ENCODE assay signal across 12 mouse cellular contexts in the genomic region with DNA sequence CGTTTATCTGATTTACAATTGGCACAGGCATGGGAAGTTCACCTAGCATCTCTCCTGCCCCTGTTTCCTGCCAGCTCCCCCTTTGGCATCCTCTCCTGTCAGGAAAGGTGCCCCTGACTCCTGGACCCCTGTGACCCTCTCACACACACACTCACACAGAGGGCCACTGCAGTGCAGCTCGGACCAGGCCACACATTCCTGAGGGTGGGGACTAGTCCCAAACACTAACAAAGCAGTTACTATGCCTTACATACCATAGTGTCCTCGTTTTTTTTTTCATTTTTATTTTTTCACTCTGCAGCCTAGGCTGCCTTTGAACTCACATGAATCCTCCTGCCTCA.
A peak's percentile ranks its signal among the peaks of the same experiment; 100 is the strongest.
DNase-seq lines count a peak whose midpoint lies in the region; ATAC-seq and TF ChIP-seq lines count a peak whose summit lies in the region.
"Had no signal": no experiment of that assay in that cellular context is flagged by ENCODE, and none has a peak within 500 bp of the region (broad histone marks: within the 10 kb centered on the region; RNA-seq: fewer than 3 reads in every experiment).

No protein-coding gene starts in this region.

- intact Hi-C loops in left cerebral cortex, postnatal 14 days (cut with DNase I), result no loop called here

- peak; percentile 51 for DNase-seq in hindbrain, embryonic 10.5 days (ENCODE audit: low spot score)
- peak; percentile 74 for DNase-seq in embryo, embryonic 10 days (ENCODE audit: low spot score)
- DNase-seq in forelimb bud, embryonic 11.5 days (ENCODE audit: low read depth, low spot score), result peak; percentile 60
- no peak for DNase-seq in liver, postnatal 0 days
- no peak for DNase-seq in spleen, postnatal 14 days (ENCODE audit: low spot score in 2 of 2)
- DNase-seq in left cerebral cortex, postnatal 14 days (ENCODE audit: low spot score in 2 of 2), result no peak
- DNase-seq in thymus, postnatal 0 days (ENCODE audit: low spot score), result no peak
- DNase-seq: cerebellum, adult 8-10 months had no signal

- no peak overlapping the region for H3K4me2 ChIP-seq in hindbrain, embryonic 16.5 days (ENCODE audit: low read length)
- peak overlapping the region; percentile 48; the same call in 1 of the 2 replicates for H3K4me2 ChIP-seq in liver, postnatal 0 days (ENCODE audit: low read depth, low read length)
- H3K4me2 ChIP-seq: hindbrain, embryonic 15.5 days; limb, embryonic 15.5 days; neural tube, embryonic 13.5 days had no signal

- H3K27me3 ChIP-seq in hindbrain, embryonic 10.5 days (ENCODE audit: insufficient read depth, poor library complexity, severe bottlenecking), result no peaks in the 10 kb centered on the region
- H3K27me3 ChIP-seq in hindbrain, embryonic 16.5 days (replicated peaks; ENCODE audit: control insufficient read depth, insufficient read depth, low read length), result no peaks in the 10 kb centered on the region
- H3K27me3 ChIP-seq in liver, postnatal 0 days (ENCODE audit: insufficient read depth, low read length), result no peaks in the 10 kb centered on the region
- H3K27me3 ChIP-seq: hindbrain, embryonic 15.5 days; limb, embryonic 15.5 days; neural tube, embryonic 13.5 days had no signal

- peak overlapping the region; percentile 85; the same call in 1 of the 2 replicates for H3K27ac ChIP-seq in hindbrain, embryonic 10.5 days
- no peak overlapping the region for H3K27ac ChIP-seq in hindbrain, embryonic 16.5 days (ENCODE audit: low read depth, low read length)
- peak overlapping the region; percentile 88 for H3K27ac ChIP-seq in liver, postnatal 0 days (ENCODE audit: low read depth)
- H3K27ac ChIP-seq: hindbrain, embryonic 15.5 days; limb, embryonic 15.5 days; neural tube, embryonic 13.5 days had no signal

- TF ChIP-seq CTCF in liver, postnatal 0 days (IDR thresholded peaks at IDR 0.05; ENCODE audit: low read depth), result no peak

- 23% methylated on average over 3 of the region's 3 CpGs for WGBS in hindbrain, embryonic 10.5 days
- WGBS in hindbrain, embryonic 16.5 days, result 32% methylated on average over 3 of the region's 3 CpGs
- WGBS in liver, postnatal 0 days (ENCODE audit: insufficient replicate concordance), result 24% methylated on average over 3 of the region's 3 CpGs

- no peak for ATAC-seq in hindbrain, embryonic 16.5 days
- ATAC-seq in liver, postnatal 0 days, result peak; percentile 28; the same call in 1 of the 2 replicates

- H3K4me3 ChIP-seq in hindbrain, embryonic 10.5 days, result no peak overlapping the region
- no peak overlapping the region for H3K4me3 ChIP-seq in hindbrain, embryonic 16.5 days (ENCODE audit: low read length)
- no peak overlapping the region for H3K4me3 ChIP-seq in liver, postnatal 0 days (ENCODE audit: low read depth, low read length)
- H3K4me3 ChIP-seq: hindbrain, embryonic 15.5 days; limb, embryonic 15.5 days; neural tube, embryonic 13.5 days had no signal

- H3K4me1 ChIP-seq in hindbrain, embryonic 10.5 days (replicated peaks), result peaks cover 55% of the 10 kb centered on the region
- peaks cover 12% of the 10 kb centered on the region for H3K4me1 ChIP-seq in hindbrain, embryonic 16.5 days (ENCODE audit: control insufficient read depth, insufficient read depth, low read depth, low read length)
- H3K4me1 ChIP-seq in liver, postnatal 0 days (ENCODE audit: insufficient read depth), result peaks cover 31% of the 10 kb centered on the region

- no peaks in the 10 kb centered on the region for H3K36me3 ChIP-seq in hindbrain, embryonic 10.5 days
- no peaks in the 10 kb centered on the region for H3K36me3 ChIP-seq in hindbrain, embryonic 16.5 days (ENCODE audit: control insufficient read depth, insufficient read depth, low read length)
- H3K36me3 ChIP-seq in liver, postnatal 0 days (replicated peaks; ENCODE audit: insufficient read depth, low read length), result no peaks in the 10 kb centered on the region
- H3K36me3 ChIP-seq: hindbrain, embryonic 15.5 days; limb, embryonic 15.5 days; neural tube, embryonic 13.5 days had no signal

- no peaks in the 10 kb centered on the region for H3K9me3 ChIP-seq in hindbrain, embryonic 10.5 days
- no peaks in the 10 kb centered on the region for H3K9me3 ChIP-seq in hindbrain, embryonic 16.5 days (ENCODE audit: control insufficient read depth, low read length)
- no peaks in the 10 kb centered on the region for H3K9me3 ChIP-seq in liver, postnatal 0 days (ENCODE audit: low read length)
- H3K9me3 ChIP-seq: hindbrain, embryonic 15.5 days; limb, embryonic 15.5 days; neural tube, embryonic 13.5 days had no signal

- no peak for TF ChIP-seq EP300 in liver, postnatal 0 days (IDR thresholded peaks at IDR 0.05; ENCODE audit: low read depth)

- H3K9ac ChIP-seq in hindbrain, embryonic 16.5 days (ENCODE audit: low read depth, low read length), result no peak overlapping the region
- 0 out of 2 replicates have a peak overlapping the region, but pooled peaks have one; percentile 44 for H3K9ac ChIP-seq in liver, postnatal 0 days (replicated peaks)
- H3K9ac ChIP-seq: hindbrain, embryonic 15.5 days; limb, embryonic 15.5 days; neural tube, embryonic 13.5 days had no signal

Comparison
In these comparisons a context has a peak if more than half of its experiments do, and no peak if none do; other contexts are left out.
1. DNase-seq: peak in hindbrain, embryonic 10.5 days (single experiment), embryo, embryonic 10 days (single experiment) and forelimb bud, embryonic 11.5 days (single experiment); none in liver, postnatal 0 days (single experiment), spleen, postnatal 14 days (0 of 2), left cerebral cortex, postnatal 14 days (0 of 2) and thymus, postnatal 0 days (single experiment).